In the genomic region with DNA sequence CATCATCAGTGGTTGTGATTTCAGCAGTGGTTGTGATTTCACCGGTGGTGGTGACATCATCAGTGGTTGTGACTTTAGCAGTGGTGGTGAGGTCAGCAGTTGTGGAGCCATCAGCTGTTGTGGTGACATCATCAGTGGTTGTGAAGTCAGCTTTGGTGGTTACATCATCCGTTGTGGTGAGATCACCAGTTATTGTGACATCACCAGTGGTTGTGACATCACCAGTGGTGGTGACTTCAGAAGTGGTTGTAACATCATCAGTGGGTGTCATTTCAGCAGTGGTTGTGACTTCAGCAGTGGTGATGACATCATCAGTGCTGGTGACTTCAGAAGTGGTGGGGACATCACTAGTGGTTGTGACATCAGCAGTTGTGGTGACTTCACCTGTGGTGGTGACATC, we compare ENCODE assay signal across 14 mouse cellular contexts. TPM values are rescaled to one million over a fixed set of nuclear protein-coding genes. Genes with fewer than 3 reads are reported as not detected.
DNase-seq lines count a peak whose midpoint lies in the region; ATAC-seq lines count a peak whose summit lies in the region.
"Had no signal": no experiment of that assay in that cellular context is flagged by ENCODE, and none has a peak within 500 bp of the region (broad histone marks: within the 10 kb centered on the region; RNA-seq: fewer than 3 reads in every experiment).

No protein-coding gene starts in this region.

- no peak overlapping the region for H3K9ac ChIP-seq in hindbrain, embryonic 14.5 days
- H3K9ac ChIP-seq in hindbrain, embryonic 16.5 days (ENCODE audit: low read depth, low read length), result no peak overlapping the region
- no peak overlapping the region for H3K9ac ChIP-seq in limb, embryonic 13.5 days
- H3K9ac ChIP-seq: limb, embryonic 15.5 days had no signal

- no peaks in the 10 kb centered on the region; the same call in none of the 2 replicates for H3K9me3 ChIP-seq in hindbrain, embryonic 14.5 days (ENCODE audit: control insufficient read depth, low read length)
- peaks cover 3% of the 10 kb centered on the region for H3K9me3 ChIP-seq in hindbrain, embryonic 16.5 days (ENCODE audit: control insufficient read depth, low read length)
- H3K9me3 ChIP-seq in limb, embryonic 13.5 days, result peaks cover 44% of the 10 kb centered on the region

- 67% methylated on average over 2 of the region's 2 CpGs for WGBS in hindbrain, embryonic 14.5 days
- 75% methylated on average over 2 of the region's 2 CpGs for WGBS in hindbrain, embryonic 16.5 days
- WGBS in limb, embryonic 13.5 days, result 52% methylated on average over 2 of the region's 2 CpGs

- H3K36me3 ChIP-seq in hindbrain, embryonic 14.5 days (replicated peaks; ENCODE audit: control insufficient read depth, insufficient read depth), result no peaks in the 10 kb centered on the region
- H3K36me3 ChIP-seq in hindbrain, embryonic 16.5 days (ENCODE audit: control insufficient read depth, insufficient read depth, low read length), result no peaks in the 10 kb centered on the region
- no peaks in the 10 kb centered on the region for H3K36me3 ChIP-seq in limb, embryonic 13.5 days
- H3K36me3 ChIP-seq: limb, embryonic 15.5 days had no signal

- no peaks in the 10 kb centered on the region for H3K27me3 ChIP-seq in hindbrain, embryonic 14.5 days (ENCODE audit: control insufficient read depth, insufficient read depth, low read length)
- H3K27me3 ChIP-seq in hindbrain, embryonic 16.5 days (replicated peaks; ENCODE audit: control insufficient read depth, insufficient read depth, low read length), result no peaks in the 10 kb centered on the region
- H3K27me3 ChIP-seq in limb, embryonic 13.5 days, result no peaks in the 10 kb centered on the region
- H3K27me3 ChIP-seq: limb, embryonic 15.5 days had no signal

- H3K27ac ChIP-seq in hindbrain, embryonic 14.5 days, result no peak overlapping the region
- H3K27ac ChIP-seq in hindbrain, embryonic 16.5 days (ENCODE audit: low read depth, low read length), result no peak overlapping the region
- no peak overlapping the region for H3K27ac ChIP-seq in limb, embryonic 13.5 days
- H3K27ac ChIP-seq: limb, embryonic 15.5 days had no signal

- DNase-seq in hindbrain, embryonic 14.5 days (ENCODE audit: low spot score), result peak; percentile 28
- peak; percentile 51 for DNase-seq in 416B (ENCODE audit: low read depth)
- peak; percentile 10 for DNase-seq in T-cell, adult 2 months (ENCODE audit: low spot score)
- DNase-seq in cerebellum, postnatal 4 days (ENCODE audit: low spot score in 2 of 2), result no peak
- DNase-seq in spleen, postnatal 14 days (ENCODE audit: low spot score in 2 of 2), result no peak
- no peak for DNase-seq in ovary, postnatal 36 days (ENCODE audit: low spot score)
- DNase-seq: adrenal gland, postnatal 10 days; cerebellum, adult 2 months; gastrocnemius, postnatal 25 days; heart, postnatal 36 days; kidney, postnatal 4 days had no signal

- no peak overlapping the region for H3K4me3 ChIP-seq in hindbrain, embryonic 14.5 days (replicated peaks; ENCODE audit: low read length)
- no peak overlapping the region for H3K4me3 ChIP-seq in hindbrain, embryonic 16.5 days (ENCODE audit: low read length)
- H3K4me3 ChIP-seq in limb, embryonic 13.5 days, result no peak overlapping the region
- H3K4me3 ChIP-seq: limb, embryonic 15.5 days had no signal

- ATAC-seq in hindbrain, embryonic 14.5 days (ENCODE audit: low FRiP score), result no peak
- ATAC-seq in hindbrain, embryonic 16.5 days, result no peak
- ATAC-seq in limb, embryonic 13.5 days (ENCODE audit: low FRiP score, low read depth), result peak; percentile 66

- H3K4me2 ChIP-seq in hindbrain, embryonic 14.5 days (replicated peaks), result no peak overlapping the region
- no peak overlapping the region for H3K4me2 ChIP-seq in hindbrain, embryonic 16.5 days (ENCODE audit: low read length)
- no peak overlapping the region for H3K4me2 ChIP-seq in limb, embryonic 13.5 days (replicated peaks)
- H3K4me2 ChIP-seq: limb, embryonic 15.5 days had no signal

- no peaks in the 10 kb centered on the region for H3K4me1 ChIP-seq in hindbrain, embryonic 14.5 days (replicated peaks; ENCODE audit: control insufficient read depth, insufficient read depth, low read length)
- H3K4me1 ChIP-seq in hindbrain, embryonic 16.5 days (ENCODE audit: control insufficient read depth, insufficient read depth, low read depth, low read length), result no peaks in the 10 kb centered on the region
- no peaks in the 10 kb centered on the region for H3K4me1 ChIP-seq in limb, embryonic 13.5 days
- H3K4me1 ChIP-seq: limb, embryonic 15.5 days had no signal

RNA-seq across cellular contexts. Expression of a gene that starts 3.5 kb away (rescaled TPM):
- polyA plus RNA-seq in hindbrain, embryonic 14.5 days (2014; fragmentation: Nextera tagmentation; extraction: Ambion mirVana), result not detected in 2 replicates
- not detected in 2 replicates for polyA plus RNA-seq in hindbrain, embryonic 16.5 days (2015; fragmentation: Nextera tagmentation; extraction: Ambion mirVana)
- polyA plus RNA-seq in limb, embryonic 13.5 days (2015; fragmentation: Nextera tagmentation; extraction: Ambion mirVana), result not detected in 2 replicates
- polyA plus RNA-seq: cerebellum, adult 2 months; limb, embryonic 15.5 days had no signal

RNA-seq across cellular contexts. Expression of a gene that starts 36.6 kb away (rescaled TPM):
- polyA plus RNA-seq in hindbrain, embryonic 14.5 days (2014; fragmentation: Nextera tagmentation; extraction: Ambion mirVana), result 3.3 and 3.9 TPM in 2 replicates
- 1.8 and 2.3 TPM in 2 replicates for polyA plus RNA-seq in hindbrain, embryonic 16.5 days (2015; fragmentation: Nextera tagmentation; extraction: Ambion mirVana)
- polyA plus RNA-seq in limb, embryonic 13.5 days (2015; fragmentation: Nextera tagmentation; extraction: Ambion mirVana), result 6.9 and 7.5 TPM in 2 replicates

RNA-seq across cellular contexts. Expression of a gene that starts 59.6 kb away (rescaled TPM):
- polyA plus RNA-seq in hindbrain, embryonic 14.5 days (2014; fragmentation: Nextera tagmentation; extraction: Ambion mirVana), result 0.09 and 0.43 TPM in 2 replicates
- 0.51 and 0.55 TPM in 2 replicates for polyA plus RNA-seq in hindbrain, embryonic 16.5 days (2015; fragmentation: Nextera tagmentation; extraction: Ambion mirVana)
- 0.10 TPM in 1 of 2 replicates, not detected in the other for polyA plus RNA-seq in limb, embryonic 13.5 days (2015; fragmentation: Nextera tagmentation; extraction: Ambion mirVana)

Comparison
In these comparisons a context has a peak if more than half of its experiments do, and no peak if none do; other contexts are left out.
1. DNase-seq: peak in hindbrain, embryonic 14.5 days (single experiment), 416B (single experiment) and T-cell, adult 2 months (single experiment); none in cerebellum, postnatal 4 days (0 of 2), spleen, postnatal 14 days (0 of 2) and ovary, postnatal 36 days (single experiment).